Mouse (Mus musculus) brain, embryonic 14.5 days (tissue): ENCODE measurements at regions not wholly inside any gene's neighbourhood (a gene's known extent, or its start where the extent isn't known, plus 50 kb on each side); places are given as distances from the start of the nearest gene placed in this dataset.

Experiments
- DNase-seq: peaks from one replicate; pipeline ENCODE4 v3.0.0-alpha.2; 2011; ENCODE audit warnings: low read depth
- CTCF ChIP-seq: fragments of 200-500 bp; IDR thresholded peaks from 2 replicates; pipeline ENCODE4 v1.5.1; 2012; ENCODE audit warnings: inconsistent platforms, mild to moderate bottlenecking, moderate library complexity, borderline replicate concordance; ENCODE audit not compliant: insufficient read depth, insufficient read length; ENCODE audit errors: extremely low read depth
- POLR2A ChIP-seq: fragments of 200-500 bp; IDR thresholded peaks from 2 replicates; pipeline ENCODE4 v1.6.1; 2012; ENCODE audit warnings: mild to moderate bottlenecking, inconsistent platforms, borderline replicate concordance; ENCODE audit not compliant: poor library complexity, insufficient read depth, insufficient read length, severe bottlenecking; ENCODE audit errors: extremely low read depth

DNA sequence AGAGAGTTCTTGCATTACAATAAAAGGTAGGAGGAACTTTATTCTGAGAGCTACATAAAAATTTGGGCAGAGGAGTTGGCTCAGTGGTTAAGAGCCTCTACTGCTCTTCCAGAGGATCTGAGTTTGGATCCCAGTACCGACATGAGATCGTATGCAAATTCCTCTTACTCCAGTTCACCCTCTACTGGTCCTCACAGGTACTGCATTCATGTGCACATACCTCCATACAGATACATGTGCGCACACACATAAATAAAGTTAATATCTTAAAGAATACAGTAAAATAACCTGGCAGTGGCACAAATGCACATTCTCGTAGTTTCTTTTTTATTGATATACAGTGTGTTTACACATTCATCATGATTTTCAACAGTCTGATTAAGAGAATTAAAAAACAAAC is 232.4 kb downstream of the Vps13c start:
- DNase-seq, result no peak
- TF ChIP-seq POLR2A (no peak), CTCF (peak; percentile 28; the same call in 1 of the 2 replicates)

DNA sequence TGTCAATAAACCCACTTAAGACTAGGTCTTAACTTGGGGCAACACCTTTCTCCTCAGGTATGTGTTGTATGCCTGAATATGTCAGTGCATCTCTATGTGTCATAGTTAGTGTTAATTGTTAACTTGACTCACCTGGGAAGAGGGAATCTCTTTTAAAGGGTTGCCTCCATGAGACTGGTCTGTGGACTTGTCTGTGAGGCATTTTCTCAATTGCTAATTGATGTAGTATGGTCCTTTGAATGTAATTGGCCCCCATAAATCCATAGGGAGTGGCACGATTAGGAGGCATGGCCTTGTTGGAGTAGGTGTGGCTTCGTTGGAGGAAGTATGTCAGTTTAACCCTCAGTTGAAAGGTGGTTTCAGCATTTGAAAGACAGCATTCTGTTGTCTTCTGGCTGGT is 237.1 kb downstream of the Vps13c start:
- no peak for DNase-seq
- TF ChIP-seq POLR2A, result no peak
- no peak for TF ChIP-seq CTCF

DNA sequence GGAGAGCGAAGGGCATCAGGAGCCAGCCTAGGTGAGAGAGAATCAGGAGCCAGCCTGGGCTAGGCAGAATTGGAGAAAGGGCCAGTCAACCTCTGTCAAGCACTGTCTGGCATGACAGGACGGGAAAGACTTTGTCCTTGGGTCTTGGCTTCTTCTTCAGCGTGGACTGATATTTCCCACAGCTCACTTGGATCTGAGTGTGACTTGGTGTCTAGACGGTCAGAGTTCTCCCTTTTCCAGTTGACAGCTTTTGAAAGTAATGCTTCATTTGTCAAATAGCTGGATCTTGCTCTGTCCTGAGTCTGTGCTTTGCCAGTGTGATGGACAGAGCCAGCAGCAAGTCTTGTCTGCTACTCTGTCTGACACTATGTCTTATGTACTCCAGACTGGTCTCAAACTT is 243.1 kb downstream of the Vps13c start:
- TF ChIP-seq CTCF, result no peak
- TF ChIP-seq POLR2A, result no peak
- DNase-seq, result no peak

DNA sequence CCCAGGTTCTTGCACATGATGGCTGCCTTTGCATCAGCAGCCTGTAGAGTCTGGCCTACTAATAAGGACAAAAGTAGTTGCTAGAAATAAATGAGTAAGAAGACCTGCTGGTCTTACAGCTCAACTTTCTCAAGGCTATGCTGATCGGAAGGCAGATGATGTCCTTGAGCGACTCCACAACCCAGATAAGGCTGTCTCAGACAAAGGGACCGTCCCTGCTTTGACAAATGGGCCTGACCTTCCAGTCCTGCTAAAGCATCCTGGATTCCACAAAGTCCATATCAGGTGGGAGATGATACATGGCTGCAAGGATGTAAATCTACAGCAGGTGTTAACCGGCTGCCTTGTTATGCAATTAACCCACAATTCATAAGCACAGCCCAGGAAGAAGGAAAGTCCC is 244.8 kb downstream of the Vps13c start:
- DNase-seq, result no peak
- TF ChIP-seq CTCF, result no peak
- no peak for TF ChIP-seq POLR2A

DNA sequence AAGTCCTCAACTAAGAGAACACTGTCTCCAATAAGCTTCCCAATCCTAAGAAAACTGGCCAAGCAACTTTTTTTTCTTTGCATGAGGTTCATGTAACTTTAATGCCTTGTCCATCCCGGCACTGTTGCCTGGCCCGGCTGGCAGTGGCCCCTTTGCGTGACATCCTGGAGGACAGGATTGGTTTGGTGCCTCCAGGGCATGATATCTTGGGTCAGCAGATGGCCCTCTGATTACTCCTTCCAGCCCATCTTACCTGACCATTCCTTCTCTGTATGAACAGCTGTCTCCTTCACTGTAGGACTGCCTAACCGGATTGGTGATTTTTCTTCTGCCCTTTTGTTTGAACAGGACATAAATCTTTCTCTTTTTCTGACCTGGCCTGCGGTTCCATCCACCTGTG is 254.4 kb downstream of the Vps13c start:
- no peak for DNase-seq
- TF ChIP-seq POLR2A, result no peak
- TF ChIP-seq CTCF, result no peak

DNA sequence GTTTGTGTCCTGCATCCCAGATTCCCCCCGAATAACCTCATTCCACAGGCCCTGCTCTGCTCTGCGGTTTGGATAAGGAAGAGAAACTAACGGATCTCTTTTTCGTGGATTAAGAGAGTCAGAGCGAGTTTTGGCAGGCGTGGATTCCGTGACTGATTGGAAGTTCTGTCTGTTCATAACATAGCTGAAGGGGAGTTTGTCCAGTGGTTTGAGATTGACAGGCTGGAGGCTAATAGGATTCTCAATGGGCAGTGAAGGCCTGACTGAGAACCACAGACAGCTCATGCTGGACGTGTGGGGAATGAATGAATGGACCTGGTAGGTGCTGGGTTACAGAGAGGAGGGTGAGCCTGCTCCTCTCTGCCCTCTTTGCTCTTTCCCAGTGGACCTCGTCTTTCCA is 269.6 kb downstream of the Vps13c start:
- DNase-seq, result no peak
- TF ChIP-seq CTCF (no peak), POLR2A (no peak)

DNA sequence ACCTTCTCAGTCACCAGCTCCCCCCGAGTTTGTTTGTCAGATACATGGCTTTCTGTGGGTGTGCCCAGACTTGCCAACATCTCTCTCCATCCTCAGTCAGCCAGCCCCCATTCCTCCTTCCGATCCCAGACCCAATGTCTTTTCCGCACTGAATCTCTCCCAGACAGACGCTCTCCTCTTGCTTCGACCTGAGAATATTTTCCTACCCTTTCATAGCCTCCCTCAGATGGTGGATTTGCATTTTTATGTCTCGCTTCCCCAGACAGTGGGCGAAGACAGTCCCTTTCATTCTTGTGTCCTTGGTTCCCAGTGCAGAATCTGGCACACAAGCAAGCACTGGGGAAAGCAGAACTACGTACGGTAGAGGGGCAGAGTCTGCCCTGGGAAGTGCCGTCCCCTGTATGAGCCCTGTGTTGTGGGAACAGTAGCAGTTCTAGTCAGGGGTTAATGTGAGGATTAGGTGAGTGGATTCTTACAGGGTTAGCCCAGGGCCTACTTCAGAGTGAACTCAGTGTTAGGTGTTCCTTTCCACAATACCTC is 275.0 kb downstream of the Vps13c start:
- DNase-seq, result no peak
- TF ChIP-seq CTCF, result no peak
- no peak for TF ChIP-seq POLR2A

DNA sequence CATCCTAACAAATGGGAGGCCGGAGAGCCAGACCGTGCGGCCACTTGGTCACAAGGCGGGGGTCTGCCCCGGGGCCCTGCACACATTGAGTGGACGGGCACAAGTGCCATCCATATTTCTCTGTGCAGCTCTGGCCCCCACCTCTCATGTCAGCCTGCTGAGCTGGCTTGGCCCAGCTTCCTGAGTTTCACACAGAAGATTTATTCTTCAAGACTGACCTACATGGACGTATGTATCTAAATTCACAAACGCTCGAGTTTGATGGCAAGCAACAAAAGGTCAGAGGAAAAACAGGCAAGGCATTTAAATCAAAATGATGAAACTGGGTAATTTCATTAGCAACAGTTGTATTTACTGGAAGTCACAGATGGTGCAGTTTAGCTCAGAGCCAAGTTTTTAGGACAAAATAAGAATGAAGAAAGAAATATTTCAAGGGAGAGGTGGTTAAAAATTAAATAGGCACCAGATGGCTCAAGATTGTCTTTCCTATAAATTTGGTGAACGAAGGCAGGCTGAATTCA is 276.1 kb downstream of the Vps13c start:
- TF ChIP-seq CTCF (no peak), POLR2A (no peak)
- peak; percentile 55 for DNase-seq

DNA sequence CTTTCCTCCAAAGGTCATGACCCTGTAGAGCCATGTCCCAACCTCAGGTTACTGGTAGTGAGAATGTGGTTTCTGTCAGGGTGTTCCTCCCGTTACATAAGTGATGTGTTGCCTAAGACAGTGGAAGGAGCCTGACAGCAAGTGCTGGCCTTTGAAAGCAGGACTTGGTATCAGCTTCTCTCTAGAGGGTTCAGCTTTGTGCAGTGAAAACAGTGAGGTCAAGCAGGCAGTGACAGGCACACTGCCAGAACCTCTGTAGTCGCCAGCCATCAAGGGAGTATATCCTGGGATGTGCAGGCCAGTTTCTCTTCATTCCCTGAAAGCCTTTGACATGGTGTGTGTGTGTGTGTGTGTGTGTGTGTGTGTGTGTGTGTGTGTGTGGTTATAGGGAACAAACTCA is 278.1 kb downstream of the Vps13c start:
- TF ChIP-seq POLR2A (no peak), CTCF (no peak)
- DNase-seq, result no peak

DNA sequence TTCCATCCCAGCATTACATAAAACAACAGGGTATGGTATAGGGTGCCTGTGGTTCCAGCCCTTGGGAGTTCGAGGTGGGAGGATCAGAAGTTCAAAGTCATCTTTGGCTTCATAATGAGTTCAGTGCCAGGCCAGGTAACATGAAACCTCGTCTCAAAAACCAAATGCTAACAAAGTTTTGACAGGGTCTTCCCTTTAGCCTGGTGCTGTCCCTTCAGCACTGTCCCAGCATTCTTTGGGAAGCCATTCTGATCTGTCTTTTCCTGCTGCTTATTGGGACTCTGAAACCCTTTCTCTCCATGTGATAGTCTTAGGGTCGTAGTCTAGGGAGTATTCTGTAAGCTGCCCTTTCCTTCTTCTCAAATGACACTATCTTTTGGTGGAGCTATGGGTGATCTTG is 282.1 kb downstream of the Vps13c start:
- no peak for DNase-seq
- TF ChIP-seq POLR2A, result no peak
- no peak for TF ChIP-seq CTCF

DNA sequence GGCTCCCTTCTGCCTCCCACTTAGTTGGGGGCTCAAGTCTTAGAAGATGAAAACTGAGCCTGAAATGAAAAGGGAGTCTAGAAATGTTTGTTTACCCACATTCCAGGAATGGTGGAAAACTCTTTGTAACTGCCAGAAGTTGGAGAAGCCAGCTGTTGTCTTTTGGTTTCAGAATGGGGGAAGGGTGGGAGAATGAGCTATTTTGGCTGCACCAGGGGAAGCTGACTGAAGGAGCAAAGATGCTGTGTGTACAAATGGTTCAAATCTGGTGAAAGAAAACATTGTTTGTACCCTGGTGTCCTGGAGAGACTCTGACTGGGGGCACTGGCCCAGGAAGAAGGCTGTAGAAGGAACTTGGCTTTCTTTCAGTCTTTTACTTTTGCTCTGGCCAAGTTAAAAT is 291.1 kb downstream of the Vps13c start:
- TF ChIP-seq POLR2A (no peak), CTCF (no peak)
- DNase-seq, result peak; percentile 40

DNA sequence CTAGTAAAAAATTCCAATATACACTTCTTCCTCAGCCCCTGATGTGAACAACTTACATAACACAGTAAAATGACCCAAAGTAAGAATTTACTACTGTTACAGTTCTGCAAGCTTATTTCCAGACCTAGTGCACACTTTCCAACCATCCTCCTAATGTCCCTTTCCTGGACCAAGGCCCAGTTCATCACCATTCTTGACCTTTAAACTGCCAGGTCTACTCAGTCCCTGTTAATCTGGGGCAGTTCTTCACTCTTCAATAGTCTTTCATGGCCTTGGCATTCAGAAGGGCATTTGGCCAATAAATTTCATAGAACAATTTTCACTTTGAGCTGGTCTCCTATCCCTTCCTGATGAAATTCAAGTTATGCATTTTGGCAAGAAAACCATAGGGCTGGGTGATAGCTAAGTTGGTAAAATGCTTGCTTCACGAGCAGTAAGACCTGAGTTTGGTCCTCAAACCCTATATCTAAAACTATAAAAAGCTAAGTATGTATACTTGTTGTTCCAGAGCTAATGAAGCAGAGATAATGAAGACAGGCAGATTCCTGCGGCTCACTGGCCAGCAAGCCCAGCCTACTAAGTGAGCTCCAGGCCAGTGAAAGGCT is 295.4 kb downstream of the Vps13c start:
- TF ChIP-seq CTCF (no peak), POLR2A (no peak)
- peak; percentile 49 for DNase-seq
